Mouse (Mus musculus) hindbrain, embryonic 10.5 days (tissue): ENCODE results near the gene Pif1. TPM values are rescaled to one million over a fixed set of nuclear protein-coding genes. Genes with fewer than 3 reads are reported as not detected.

ENCODE experiments used
- DNase-seq: peaks from one replicate; pipeline ENCODE4 v3.0.0-alpha.2; 2017; ENCODE audit warnings: low spot score
- H3K27ac ChIP-seq: fragments of 300-500 bp; sonication (generic); 2 replicates; pipeline ENCODE4 v1.5.1; 2016; ENCODE audit warnings: mild to moderate bottlenecking, moderate library complexity
- H3K27me3 ChIP-seq: fragments of 300-500 bp; sonication (generic); 2 replicates; pipeline ENCODE4 v1.6.1; 2016; ENCODE audit warnings: mild to moderate bottlenecking; ENCODE audit not compliant: poor library complexity, insufficient read depth, severe bottlenecking
- H3K36me3 ChIP-seq: fragments of 300-500 bp; sonication (generic); 2 replicates; pipeline ENCODE4 v1.6.1; 2016; ENCODE audit warnings: mild to moderate bottlenecking, moderate library complexity
- H3K4me1 ChIP-seq: fragments of 300-500 bp; sonication (generic); replicated peaks from 2 replicates; pipeline ENCODE4 v1.6.1; 2016; ENCODE audit warnings: mild to moderate bottlenecking
- H3K4me3 ChIP-seq: fragments of 300-500 bp; sonication (generic); 2 replicates; pipeline ENCODE4 v1.5.1; 2016; ENCODE audit warnings: mild to moderate bottlenecking, moderate library complexity
- H3K9me3 ChIP-seq: fragments of 300-500 bp; sonication (generic); 2 replicates; pipeline ENCODE4 v1.6.1; 2016; ENCODE audit warnings: mild to moderate bottlenecking, moderate library complexity
- WGBS: fragments of 180-500 bp; shearing (Covaris S2); methylation state at CpG from one replicate; pipeline ENCODE4 v1.1.7; 2016; 5-methylcytosine and 5-hydroxymethylcytosine counted together
- polyA plus RNA-seq: library from polyadenylated mRNA; unstranded; fragments of >200 nt; fragmentation: Nextera tagmentation; extraction: Ambion mirVana; gene quantifications from 2 replicates; pipeline ENCODE4 v1.2.1, GENCODE M21; 2016

Pif1 gene
- polyA plus RNA-seq, 1 experiment from 2014 or later, result 24.2 TPM

DNA sequence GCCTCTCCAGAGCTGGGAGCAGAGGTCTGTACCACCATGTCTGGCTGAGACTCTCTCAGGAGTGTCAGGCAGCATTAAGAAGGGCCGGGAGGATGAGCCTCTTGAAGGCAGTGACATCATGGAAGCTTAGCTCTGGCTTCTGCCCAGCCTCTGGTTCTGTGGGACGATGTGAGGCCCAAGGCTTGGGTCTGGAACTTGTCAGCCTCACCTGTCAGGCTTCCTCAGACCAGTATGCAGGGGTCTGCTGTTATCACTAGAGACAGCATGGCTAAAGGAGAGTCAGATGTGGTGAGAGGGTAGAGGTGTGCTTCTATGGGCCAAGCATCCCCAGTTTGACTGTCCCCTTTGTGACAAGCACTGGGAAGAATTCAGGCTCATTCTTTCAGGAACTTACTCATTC lies 26.1 kb downstream of the Pif1 start:
- no peak for DNase-seq
- no peaks in the 10 kb centered on the region for H3K9me3 ChIP-seq
- H3K4me3 ChIP-seq, result no peak overlapping the region
- no peaks in the 10 kb centered on the region for H3K27me3 ChIP-seq
- WGBS, result 74% methylated on average over 2 of the region's 2 CpGs
- H3K4me1 ChIP-seq, result peaks cover 6% of the 10 kb centered on the region; the same call in 1 of the 2 replicates
- no peak overlapping the region for H3K27ac ChIP-seq
- no peaks in the 10 kb centered on the region for H3K36me3 ChIP-seq

DNA sequence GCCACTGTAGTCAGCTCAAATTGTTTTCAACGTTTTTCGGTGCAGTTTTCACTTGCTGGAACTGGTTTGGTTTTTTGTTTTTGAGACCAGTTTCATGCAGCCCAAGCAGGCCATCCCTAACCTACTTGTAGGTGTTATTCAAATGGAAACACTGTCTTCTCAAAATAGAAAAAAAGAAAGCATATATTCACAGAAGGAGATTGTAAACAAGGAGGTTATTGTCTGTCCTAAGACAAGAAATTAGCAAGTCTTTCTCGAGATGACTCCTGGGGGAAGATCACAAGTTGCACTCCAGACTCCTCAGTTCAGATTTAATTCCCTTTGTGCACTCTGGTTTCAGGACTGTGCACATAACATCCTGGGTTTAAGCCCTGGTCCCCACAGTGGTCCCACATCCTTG lies 32.4 kb downstream of the Pif1 start:
- Histone ChIP-seq H3K4me1 (peaks cover 6% of the 10 kb centered on the region; the same call in 1 of the 2 replicates), H3K27me3 (no peaks in the 10 kb centered on the region), H3K4me3 (no peak overlapping the region), H3K36me3 (no peaks in the 10 kb centered on the region), H3K9me3 (no peaks in the 10 kb centered on the region), H3K27ac (no peak overlapping the region)
- WGBS, result 65% methylated on average over 3 of the region's 3 CpGs
- no peak for DNase-seq

DNA sequence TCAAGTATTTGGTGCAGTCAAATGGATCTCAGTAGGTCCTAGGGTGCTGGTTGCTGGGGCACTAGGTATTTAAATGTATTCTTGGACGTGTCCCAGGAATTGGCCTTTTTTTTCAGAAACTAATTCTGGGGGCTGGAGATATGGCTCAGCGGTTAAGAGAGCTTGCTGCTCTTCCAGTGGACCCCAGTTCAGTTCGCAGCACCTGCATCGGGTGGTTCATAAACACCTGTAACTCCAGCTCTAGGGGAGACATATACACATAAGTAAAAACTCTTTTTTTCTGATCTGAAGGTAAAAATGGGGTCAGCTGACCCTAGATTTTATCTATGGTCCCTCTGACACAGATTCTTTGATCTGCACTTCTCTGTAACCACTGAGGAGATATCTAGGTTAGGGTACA lies 34.2 kb downstream of the Pif1 start:
- Histone ChIP-seq H3K4me3 (no peak overlapping the region), H3K9me3 (no peaks in the 10 kb centered on the region), H3K27ac (no peak overlapping the region), H3K36me3 (no peaks in the 10 kb centered on the region), H3K4me1 (peaks cover 6% of the 10 kb centered on the region; the same call in 1 of the 2 replicates), H3K27me3 (peaks cover 5% of the 10 kb centered on the region)
- WGBS, result 90% methylated on average over 4 of the region's 4 CpGs
- DNase-seq, result no peak

DNA sequence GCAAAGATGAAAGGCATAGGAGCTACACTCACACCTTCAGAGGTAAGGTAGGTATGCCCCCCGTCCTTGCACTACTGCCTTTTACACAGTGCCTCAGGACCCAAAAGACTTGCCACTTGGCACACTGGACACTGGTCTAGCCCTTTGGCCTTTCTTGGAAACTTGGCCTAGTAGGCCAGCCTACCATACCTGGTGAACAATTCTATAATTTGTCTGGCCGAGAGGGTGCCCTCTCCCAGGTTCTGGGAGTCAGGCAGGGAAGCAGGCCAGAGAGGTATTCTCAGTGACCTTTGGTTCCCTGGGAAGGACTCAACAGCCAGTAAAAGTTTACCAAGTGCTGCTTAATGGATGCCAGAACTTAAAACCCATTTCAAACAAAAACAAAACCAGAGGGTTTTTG lies 34.7 kb downstream of the Pif1 start:
- no peak for DNase-seq
- no peak overlapping the region for H3K4me3 ChIP-seq
- peaks cover 10% of the 10 kb centered on the region for H3K27me3 ChIP-seq
- H3K9me3 ChIP-seq, result no peaks in the 10 kb centered on the region
- WGBS, result 88% methylated on average over 2 of the region's 2 CpGs
- H3K4me1 ChIP-seq, result peaks cover 6% of the 10 kb centered on the region; the same call in 1 of the 2 replicates
- H3K27ac ChIP-seq, result no peak overlapping the region
- H3K36me3 ChIP-seq, result no peaks in the 10 kb centered on the region

DNA sequence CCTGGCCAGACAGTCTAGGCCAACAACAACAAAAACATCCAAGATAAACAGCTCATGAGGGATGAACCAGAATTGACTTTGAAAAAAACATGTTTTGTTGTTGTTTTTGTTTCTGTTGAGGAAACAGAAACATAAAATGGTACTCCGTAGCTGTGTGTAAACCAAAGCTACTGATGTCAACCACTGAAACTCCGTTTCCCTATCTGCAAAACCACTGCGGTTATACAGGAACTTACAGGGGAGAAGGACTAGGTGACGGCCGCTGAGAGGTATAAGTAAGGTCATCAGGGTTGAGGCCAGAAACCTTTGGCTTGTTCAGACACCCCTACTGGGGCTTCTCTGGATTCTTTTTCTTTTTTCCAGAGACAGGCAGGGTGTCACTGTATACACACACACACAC lies 35.9 kb downstream of the Pif1 start:
- Histone ChIP-seq H3K9me3 (no peaks in the 10 kb centered on the region), H3K27ac (no peak overlapping the region), H3K4me1 (peaks cover 2% of the 10 kb centered on the region; the same call in 1 of the 2 replicates), H3K4me3 (no peak overlapping the region), H3K27me3 (peaks cover 21% of the 10 kb centered on the region), H3K36me3 (no peaks in the 10 kb centered on the region)
- WGBS, result 85% methylated on average over 5 of the region's 5 CpGs
- DNase-seq, result no peak

DNA sequence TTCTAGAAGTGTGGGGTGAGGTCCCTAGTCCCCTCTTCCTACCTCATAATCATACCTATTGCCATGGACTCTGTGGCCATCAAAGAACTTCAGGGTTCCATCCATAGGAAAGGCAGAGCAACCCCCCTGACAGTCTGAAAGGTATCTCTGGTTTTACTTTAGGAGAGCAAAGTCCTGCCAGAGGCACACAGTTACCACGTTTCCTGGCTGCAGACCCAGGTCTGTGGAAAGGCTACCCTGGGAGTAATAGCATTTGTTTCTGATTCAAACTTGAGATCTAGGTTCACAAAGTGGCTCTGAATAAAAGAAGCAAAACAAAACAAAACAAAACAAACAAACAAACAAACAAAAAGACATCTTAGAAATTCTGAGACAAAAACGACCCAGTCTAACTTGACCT lies 37.3 kb downstream of the Pif1 start:
- Histone ChIP-seq H3K27ac (no peak overlapping the region), H3K4me3 (no peak overlapping the region), H3K9me3 (no peaks in the 10 kb centered on the region), H3K36me3 (no peaks in the 10 kb centered on the region), H3K4me1 (peaks cover 6% of the 10 kb centered on the region), H3K27me3 (peaks cover 36% of the 10 kb centered on the region)
- no peak for DNase-seq
- WGBS, result 72% methylated on average over 2 of the region's 2 CpGs

DNA sequence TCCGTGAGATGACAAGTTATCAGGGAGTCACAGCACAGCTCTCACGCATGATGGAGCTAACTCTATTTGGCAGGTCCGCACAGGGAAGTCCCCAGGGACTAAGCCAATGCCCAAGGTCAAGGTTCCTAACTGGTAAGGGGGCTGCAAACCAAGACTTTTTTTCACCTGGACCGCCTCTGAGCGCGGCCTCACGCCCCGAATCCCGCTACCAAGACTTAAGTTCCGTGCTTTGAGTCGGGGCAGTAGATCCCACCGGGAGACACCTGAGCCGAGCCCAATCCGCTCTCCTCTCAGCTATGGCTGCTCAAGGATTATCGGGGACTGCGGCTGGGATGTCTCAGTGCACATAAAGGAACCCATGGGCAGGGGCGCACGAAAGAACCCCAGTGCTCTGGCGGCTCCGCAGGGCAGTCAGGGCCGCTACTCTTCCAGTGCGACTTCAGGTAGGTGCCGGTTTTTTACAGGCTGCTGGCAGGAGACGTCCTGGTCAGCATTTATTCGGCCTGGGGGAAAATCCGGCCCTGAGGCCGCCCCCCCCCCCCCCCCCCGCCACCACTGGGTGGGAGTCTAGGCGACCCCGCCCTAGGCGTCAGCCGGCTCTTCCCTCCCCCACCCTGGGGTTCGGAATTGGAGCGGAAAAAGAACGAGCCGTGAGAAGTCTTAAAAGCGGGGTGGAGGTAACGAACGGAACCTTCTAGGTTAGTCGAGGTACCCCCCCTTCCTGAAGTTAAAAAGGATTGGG lies 42.2 kb downstream of the Pif1 start, which contains the start of gene Rbpms2:
TSS of gene Rbpms2 (plus strand) at position 624 of the 742 bp plus-strand sequence.
- DNase-seq, result peak; percentile 36
- peaks cover 41% of the 10 kb centered on the region for H3K4me1 ChIP-seq
- peak within 1 kb of the TSS; percentile 90 for H3K27ac ChIP-seq
- H3K36me3 ChIP-seq, result no peaks in the 10 kb centered on the region
- peak within 1 kb of the TSS; percentile 78 for H3K4me3 ChIP-seq
- H3K9me3 ChIP-seq, result no peaks in the 10 kb centered on the region
- H3K27me3 ChIP-seq, result peaks cover 74% of the 10 kb centered on the region
- 1% methylated on average over 40 of the region's 40 CpGs for WGBS

DNA sequence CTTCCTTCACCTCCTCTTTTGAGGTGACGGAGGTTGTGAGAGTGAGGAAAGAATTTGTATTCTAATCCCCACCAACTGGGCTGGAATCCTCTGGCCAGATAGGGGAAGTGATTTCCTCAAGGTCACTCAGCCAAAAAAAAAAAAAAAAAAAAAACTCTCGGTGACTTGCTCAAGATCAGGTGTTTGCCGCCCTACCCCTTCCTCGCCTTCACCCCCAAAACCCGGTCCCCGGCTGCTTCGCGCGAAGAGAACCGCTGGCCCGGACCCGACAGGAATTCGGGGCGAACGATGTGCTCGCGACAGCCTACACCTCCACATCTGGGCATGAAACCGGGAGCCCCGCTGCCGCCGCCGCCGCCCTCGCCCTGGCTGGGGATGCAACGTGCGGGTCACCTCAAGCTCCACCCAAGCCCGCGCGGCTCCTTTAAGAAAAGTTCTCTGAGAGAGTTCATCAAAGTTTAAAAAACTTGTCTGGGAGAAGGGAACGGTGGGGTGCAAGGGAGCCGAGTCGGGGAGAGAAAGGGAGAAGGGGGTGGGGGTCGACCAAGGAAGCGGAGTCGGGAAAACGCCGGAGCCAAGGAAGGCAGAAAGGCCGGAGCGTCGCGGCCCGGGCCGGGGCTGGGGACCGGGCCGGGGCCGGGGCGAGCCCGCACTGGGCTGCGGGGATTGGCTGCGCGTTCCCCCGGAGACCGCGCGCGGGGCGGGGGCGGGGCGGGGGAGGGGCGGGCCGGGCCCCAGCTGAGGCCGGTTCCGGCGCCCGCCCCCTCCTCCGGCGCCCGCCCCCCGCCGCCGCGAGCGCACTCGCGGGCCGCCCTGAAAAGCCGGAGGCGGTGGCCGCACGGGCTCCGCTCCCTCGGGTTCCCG lies 43.0 kb downstream of the Pif1 start:
- no peaks in the 10 kb centered on the region for H3K9me3 ChIP-seq
- no peaks in the 10 kb centered on the region for H3K36me3 ChIP-seq
- peak overlapping the region; percentile 90 for H3K27ac ChIP-seq
- peak overlapping the region; percentile 78 for H3K4me3 ChIP-seq
- WGBS, result under 1% methylated on average over 75 of the region's 83 CpGs
- peaks cover 41% of the 10 kb centered on the region for H3K4me1 ChIP-seq
- peaks cover 74% of the 10 kb centered on the region for H3K27me3 ChIP-seq
- DNase-seq, result peak; percentile 71

DNA sequence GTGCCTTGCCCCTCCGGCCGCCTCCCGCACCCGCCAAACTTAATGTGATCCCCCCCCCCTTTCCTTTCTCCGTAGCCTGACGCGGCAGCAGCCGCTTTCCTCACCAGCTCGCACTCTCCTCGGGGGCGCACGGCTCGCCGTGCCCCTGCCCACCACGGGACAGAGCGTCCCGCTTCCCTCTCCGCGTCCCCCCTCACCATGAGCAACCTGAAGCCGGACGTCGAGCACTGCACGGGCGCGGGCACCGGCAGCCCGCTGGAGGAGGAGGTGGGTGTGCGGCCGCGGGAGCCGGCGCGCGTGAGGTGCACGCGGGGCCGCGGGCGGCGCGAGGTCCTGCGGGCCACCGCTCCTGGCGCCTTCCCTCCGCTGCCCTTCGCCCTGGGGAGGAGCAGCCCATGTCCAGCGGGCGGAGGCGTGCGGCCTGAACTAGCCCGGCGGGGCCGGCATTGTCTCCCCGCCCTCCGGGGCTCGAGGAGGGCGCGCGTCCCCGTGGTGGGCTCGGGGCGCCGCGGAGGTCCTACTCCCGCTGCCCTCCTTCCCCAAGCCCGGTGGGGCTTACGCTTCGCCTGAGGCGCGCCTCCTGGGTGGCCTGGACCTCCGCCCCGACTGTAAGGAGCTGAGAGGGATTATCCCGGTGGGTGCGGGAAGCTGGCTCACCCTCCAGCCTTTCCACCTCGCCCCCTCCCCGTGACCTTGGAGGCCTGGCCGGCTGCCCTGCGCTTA lies 43.8 kb downstream of the Pif1 start:
- Histone ChIP-seq H3K27me3 (peaks cover 73% of the 10 kb centered on the region), H3K36me3 (no peaks in the 10 kb centered on the region), H3K4me3 (peak overlapping the region; percentile 78), H3K27ac (peak overlapping the region; percentile 90), H3K9me3 (no peaks in the 10 kb centered on the region), H3K4me1 (peaks cover 41% of the 10 kb centered on the region)
- DNase-seq, result peak; percentile 74
- WGBS, result under 1% methylated on average over 78 of the region's 78 CpGs

DNA sequence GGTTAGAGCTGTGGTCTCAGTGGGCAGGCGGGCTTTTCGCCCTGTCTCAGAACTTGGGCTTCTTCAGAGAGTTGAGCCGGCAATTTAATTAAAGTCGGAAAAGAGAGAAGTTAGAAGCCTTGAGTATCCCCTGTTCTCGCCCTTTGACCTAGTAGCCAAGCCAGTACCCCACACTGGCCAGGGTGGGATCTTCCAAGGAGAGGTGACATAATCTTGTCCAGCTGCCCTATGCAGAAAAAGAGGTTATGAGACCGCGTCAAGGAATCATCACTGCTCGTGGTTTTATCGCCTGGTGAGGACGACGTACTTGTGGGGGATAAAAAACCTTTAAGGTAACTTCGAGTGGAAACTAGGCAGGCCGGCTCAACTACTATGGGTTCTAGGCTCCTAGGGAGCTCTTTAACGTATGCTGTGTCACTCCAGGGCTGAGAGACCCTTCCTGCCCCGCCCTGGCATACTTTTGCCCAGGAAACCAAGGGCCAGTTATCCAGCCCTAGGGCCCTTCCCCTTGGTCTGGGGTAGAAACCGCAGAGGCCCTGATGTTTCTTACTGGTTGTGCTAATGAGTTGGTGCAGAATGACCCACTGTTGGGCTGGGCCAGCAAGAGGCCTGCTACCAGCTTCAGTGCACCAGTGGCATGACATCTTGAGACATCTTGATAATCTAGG lies 44.5 kb downstream of the Pif1 start:
- Histone ChIP-seq H3K36me3 (no peaks in the 10 kb centered on the region), H3K4me3 (peak overlapping the region; percentile 78), H3K9me3 (no peaks in the 10 kb centered on the region), H3K27me3 (peaks cover 66% of the 10 kb centered on the region), H3K4me1 (peaks cover 41% of the 10 kb centered on the region), H3K27ac (peak overlapping the region; percentile 90)
- 6% methylated on average over 16 of the region's 16 CpGs for WGBS
- DNase-seq, result no peak

DNA sequence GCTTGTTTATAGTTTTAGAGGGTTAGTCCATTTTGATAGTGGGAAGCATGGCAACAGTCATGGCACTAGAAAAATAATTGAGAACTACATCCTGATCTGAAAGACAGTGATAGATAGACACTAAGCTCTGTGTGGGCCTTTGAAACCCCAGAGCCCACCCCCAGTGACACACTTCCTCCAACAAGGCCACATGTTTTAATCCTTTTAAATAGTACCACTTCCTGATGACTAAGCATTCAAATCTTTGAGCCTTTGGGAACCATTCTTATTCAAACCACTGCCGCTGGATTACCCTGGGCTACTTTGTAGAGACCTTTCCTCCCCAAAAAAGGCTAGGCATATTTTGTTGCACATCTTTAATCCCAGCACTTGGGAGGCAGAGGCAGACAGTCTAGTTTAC lies 48.8 kb downstream of the Pif1 start:
- Histone ChIP-seq H3K4me1 (peaks cover 32% of the 10 kb centered on the region), H3K36me3 (no peaks in the 10 kb centered on the region), H3K4me3 (no peak overlapping the region), H3K9me3 (no peaks in the 10 kb centered on the region), H3K27ac (no peak overlapping the region), H3K27me3 (peaks cover 30% of the 10 kb centered on the region)
- WGBS, result 81% methylated on average over 1 of the region's 1 CpGs
- no peak for DNase-seq

DNA sequence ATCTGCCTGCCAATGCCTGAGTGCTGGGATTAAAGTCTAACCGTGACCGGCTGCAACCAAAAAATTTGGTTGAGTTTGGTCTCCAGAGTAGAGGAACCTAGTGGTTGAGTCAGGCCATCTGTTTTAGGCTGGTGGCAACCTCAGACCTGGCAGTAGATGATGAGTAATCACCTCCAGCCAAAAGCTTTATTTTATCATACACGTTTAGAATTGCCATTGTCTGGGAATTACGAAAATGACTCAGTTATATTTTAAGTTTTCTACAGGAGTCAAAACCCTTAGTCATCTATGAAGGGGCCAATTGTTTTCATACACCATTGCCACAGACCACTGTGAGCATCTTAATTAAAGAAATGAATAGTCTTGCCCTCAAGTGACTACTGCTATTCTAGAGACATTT lies 50.0 kb downstream of the Pif1 start:
- DNase-seq, result no peak
- Histone ChIP-seq H3K4me3 (no peak overlapping the region), H3K27ac (no peak overlapping the region), H3K36me3 (no peaks in the 10 kb centered on the region), H3K27me3 (peaks cover 18% of the 10 kb centered on the region), H3K4me1 (peaks cover 32% of the 10 kb centered on the region), H3K9me3 (no peaks in the 10 kb centered on the region)
- 86% methylated on average over 4 of the region's 4 CpGs for WGBS
